Mouse (Mus musculus): ENCODE results near the gene Ugt1a5. TPM values are rescaled to one million over a fixed set of nuclear protein-coding genes. Genes with fewer than 3 reads are reported as not detected.

Ugt1a5 gene
- polyA plus RNA-seq, 1 experiment from 2014 or later = not detected

DNA sequence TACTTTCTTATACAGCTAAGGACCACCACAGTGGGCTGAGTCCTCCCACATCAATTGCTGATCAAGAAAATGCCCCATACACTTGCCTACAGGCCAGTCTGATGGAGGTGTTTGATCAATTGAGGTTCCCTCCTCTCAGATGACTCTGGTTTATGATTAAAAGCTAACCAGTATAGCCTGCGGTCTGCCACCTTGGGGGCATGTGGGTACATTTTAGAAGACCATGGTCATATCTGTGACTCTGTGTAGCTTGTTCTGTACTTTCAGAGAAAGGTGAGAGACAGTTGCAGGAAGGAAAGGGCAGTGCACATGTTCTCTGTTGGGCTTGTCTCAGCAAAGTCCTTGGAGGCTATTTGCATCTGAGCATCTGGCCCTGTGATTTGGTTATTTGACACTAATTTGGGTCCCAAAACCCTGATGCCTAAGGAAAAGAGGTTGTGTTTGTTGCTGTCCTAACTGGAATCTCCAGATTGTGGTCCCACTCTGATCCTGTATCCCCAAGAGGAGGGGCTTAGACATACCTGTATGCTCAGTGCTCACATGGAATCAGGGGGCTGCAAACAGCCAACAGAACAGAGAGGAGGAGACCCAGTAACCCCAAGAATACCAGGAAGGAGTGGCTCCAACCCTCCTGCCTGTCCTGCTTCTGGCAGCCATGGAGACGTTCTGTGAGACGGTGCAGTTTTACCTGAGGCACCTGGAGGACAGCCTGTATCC lies 67.0 kb downstream of the Ugt1a5 start:
- DNase-seq (ENCODE audit: low spot score) = no peak
- Histone ChIP-seq H3K36me3 (replicated peaks; ENCODE audit: control insufficient read depth, insufficient read depth) (no peaks in the 10 kb centered on the region), H3K9me3 (ENCODE audit: control insufficient read depth, low read length) (peaks cover 99% of the 10 kb centered on the region), H3K27me3 (ENCODE audit: control insufficient read depth, insufficient read depth, low read length) (no peaks in the 10 kb centered on the region), H3K4me2 (replicated peaks) (no peak overlapping the region), H3K4me3 (replicated peaks; ENCODE audit: low read length) (no peak overlapping the region), H3K9ac (no peak overlapping the region), H3K4me1 (replicated peaks; ENCODE audit: control insufficient read depth, insufficient read depth, low read length) (no peaks in the 10 kb centered on the region), H3K27ac (no peak overlapping the region)
- ATAC-seq (ENCODE audit: low FRiP score) = no peak
- WGBS = 54% methylated on average over 3 of the region's 3 CpGs

DNA sequence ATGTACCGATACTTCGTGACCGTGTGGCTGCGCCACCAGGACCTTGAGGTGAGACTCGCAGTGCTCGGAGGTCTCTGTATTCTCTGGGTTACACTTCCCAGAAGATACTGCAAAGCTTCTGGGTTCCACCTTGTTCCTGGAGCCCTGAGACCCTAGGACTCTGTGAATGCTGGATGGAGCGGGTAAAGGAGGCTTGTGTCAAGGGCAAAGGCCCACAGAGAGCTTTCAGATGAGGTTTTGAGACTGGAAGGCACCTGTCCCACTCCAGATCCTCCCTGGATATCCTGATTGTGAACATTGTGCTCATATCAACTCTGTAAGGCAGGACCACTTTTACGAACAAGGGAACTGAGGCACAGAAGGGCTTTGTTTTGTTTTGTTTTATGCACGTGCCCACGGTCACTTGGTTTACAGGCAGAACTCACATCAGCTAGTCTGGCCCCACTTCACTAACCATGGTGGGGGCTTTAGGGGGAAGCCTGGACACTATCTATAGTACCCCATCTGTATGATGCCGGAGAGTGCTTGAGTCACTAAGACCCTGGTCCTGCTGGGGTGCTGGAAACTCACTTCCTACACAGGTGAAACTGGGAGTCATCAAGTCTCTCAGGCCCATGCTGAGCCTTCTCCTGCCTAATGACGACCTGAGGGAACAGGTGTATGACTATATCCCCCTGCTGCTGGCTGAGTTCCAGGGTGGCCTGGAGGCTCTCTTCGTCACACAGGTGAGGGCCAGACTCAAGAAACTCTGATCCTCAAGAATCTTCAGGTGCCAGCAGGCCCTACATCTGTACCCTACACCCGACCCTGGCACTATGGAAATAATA lies 67.8 kb downstream of the Ugt1a5 start:
- ATAC-seq (ENCODE audit: low FRiP score) = no peak

GRCm38 (mm10) chr1:88234248-88234610 lies 68.4 kb downstream of the Ugt1a5 start:
- ATAC-seq (ENCODE audit: low FRiP score) (no peak), DNase-seq (ENCODE audit: low spot score) (no peak)
- Histone ChIP-seq H3K4me2 (replicated peaks) (no peak overlapping the region), H3K36me3 (replicated peaks; ENCODE audit: control insufficient read depth, insufficient read depth) (no peaks in the 10 kb centered on the region), H3K27ac (no peak overlapping the region), H3K27me3 (ENCODE audit: control insufficient read depth, insufficient read depth, low read length) (no peaks in the 10 kb centered on the region), H3K9me3 (ENCODE audit: control insufficient read depth, low read length) (peaks cover 99% of the 10 kb centered on the region), H3K4me3 (replicated peaks; ENCODE audit: low read length) (no peak overlapping the region), H3K4me1 (replicated peaks; ENCODE audit: control insufficient read depth, insufficient read depth, low read length) (no peaks in the 10 kb centered on the region), H3K9ac (no peak overlapping the region)
- 71% methylated on average over 4 of the region's 4 CpGs for WGBS

More for the DNA sequence above, 67.8 kb downstream of the Ugt1a5 start:
- Histone ChIP-seq H3K4me3 (replicated peaks; ENCODE audit: low read length) (no peak overlapping the region), H3K4me2 (replicated peaks) (no peak overlapping the region), H3K27ac (no peak overlapping the region), H3K27me3 (ENCODE audit: control insufficient read depth, insufficient read depth, low read length) (no peaks in the 10 kb centered on the region), H3K36me3 (replicated peaks; ENCODE audit: control insufficient read depth, insufficient read depth) (no peaks in the 10 kb centered on the region), H3K9ac (no peak overlapping the region), H3K4me1 (replicated peaks; ENCODE audit: control insufficient read depth, insufficient read depth, low read length) (no peaks in the 10 kb centered on the region), H3K9me3 (ENCODE audit: control insufficient read depth, low read length) (peaks cover 99% of the 10 kb centered on the region)
- 68% methylated on average over 14 of the region's 14 CpGs for WGBS
- DNase-seq (ENCODE audit: low spot score) = no peak

DNA sequence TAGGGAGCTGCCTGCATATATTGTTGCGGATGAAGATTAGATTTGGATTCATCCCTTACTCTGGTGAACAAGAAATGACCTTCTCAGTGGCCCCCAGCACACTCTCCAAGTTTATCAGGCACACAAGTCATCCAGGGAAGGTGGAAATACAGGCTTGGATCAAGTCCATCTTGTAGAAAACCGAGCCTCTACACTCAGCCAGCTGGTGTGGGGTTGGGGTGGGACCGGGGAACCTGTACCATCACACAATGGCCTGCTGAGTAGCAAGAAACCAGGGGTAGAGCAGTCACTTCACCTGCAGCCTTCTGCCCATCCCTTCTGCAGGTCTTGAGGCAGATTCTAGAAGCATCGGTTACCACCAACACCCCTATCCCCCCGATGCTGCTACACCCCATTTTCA lies 68.8 kb downstream of the Ugt1a5 start:
- WGBS = 45% methylated on average over 5 of the region's 5 CpGs
- H3K27me3 ChIP-seq (ENCODE audit: control insufficient read depth, insufficient read depth, low read length) = no peaks in the 10 kb centered on the region
- no peak overlapping the region for H3K9ac ChIP-seq
- H3K4me1 ChIP-seq (replicated peaks; ENCODE audit: control insufficient read depth, insufficient read depth, low read length) = no peaks in the 10 kb centered on the region
- H3K4me3 ChIP-seq (replicated peaks; ENCODE audit: low read length) = no peak overlapping the region
- DNase-seq (ENCODE audit: low spot score) (no peak), ATAC-seq (ENCODE audit: low FRiP score) (no peak)
- H3K9me3 ChIP-seq (ENCODE audit: control insufficient read depth, low read length) = peaks cover 99% of the 10 kb centered on the region
- no peak overlapping the region for H3K4me2 ChIP-seq (replicated peaks)
- no peak overlapping the region for H3K27ac ChIP-seq
- no peaks in the 10 kb centered on the region for H3K36me3 ChIP-seq (replicated peaks; ENCODE audit: control insufficient read depth, insufficient read depth)

DNA sequence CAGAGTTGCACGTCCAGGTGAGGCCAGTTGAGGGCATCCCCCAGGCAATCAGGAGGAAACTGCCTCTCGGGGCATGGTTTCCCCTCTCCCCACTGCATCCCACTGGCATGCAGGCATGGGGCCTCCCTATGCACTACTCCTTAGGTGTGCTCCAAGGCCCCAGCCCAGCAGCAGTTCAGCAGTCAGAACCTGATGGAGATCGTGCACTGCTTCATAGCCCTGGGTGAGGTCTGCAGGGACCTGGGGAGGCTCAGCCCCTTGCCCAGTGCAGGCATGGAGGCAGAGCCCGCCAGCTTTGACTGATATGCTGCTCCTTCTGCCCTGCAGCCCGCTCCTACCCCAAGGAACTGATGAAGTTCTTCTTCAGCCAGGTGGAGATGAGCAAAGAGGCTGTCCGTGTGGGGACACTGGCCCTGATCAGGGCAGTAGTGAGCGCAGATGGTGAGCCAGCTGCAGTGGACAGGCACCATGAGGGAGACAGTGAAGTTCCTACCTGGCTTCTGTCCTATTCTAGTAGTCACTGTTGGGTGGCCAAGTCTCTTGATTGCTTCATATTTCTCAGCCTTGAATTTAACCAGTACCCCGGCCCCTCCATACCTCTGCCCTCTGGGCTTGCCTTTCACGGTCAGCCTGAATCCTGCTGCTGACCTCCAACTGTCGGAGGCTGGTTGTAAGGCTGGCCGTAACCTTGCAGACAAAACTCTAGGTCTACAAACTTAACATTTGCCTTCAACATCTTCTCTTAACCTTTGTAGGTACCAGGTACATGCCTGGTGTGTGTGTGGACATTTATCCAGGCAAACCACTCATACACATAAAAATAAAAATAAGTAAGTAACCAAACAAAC lies 69.5 kb downstream of the Ugt1a5 start:
- Histone ChIP-seq H3K27me3 (ENCODE audit: control insufficient read depth, insufficient read depth, low read length) (no peaks in the 10 kb centered on the region), H3K9ac (no peak overlapping the region), H3K36me3 (replicated peaks; ENCODE audit: control insufficient read depth, insufficient read depth) (no peaks in the 10 kb centered on the region), H3K4me3 (replicated peaks; ENCODE audit: low read length) (no peak overlapping the region), H3K9me3 (ENCODE audit: control insufficient read depth, low read length) (peaks cover 99% of the 10 kb centered on the region), H3K4me1 (replicated peaks; ENCODE audit: control insufficient read depth, insufficient read depth, low read length) (no peaks in the 10 kb centered on the region), H3K27ac (no peak overlapping the region), H3K4me2 (replicated peaks) (no peak overlapping the region)
- DNase-seq (ENCODE audit: low spot score) = no peak
- WGBS = 68% methylated on average over 11 of the region's 11 CpGs
- ATAC-seq (ENCODE audit: low FRiP score) = 0 out of 2 replicates have a peak, but pooled peaks have one; percentile 6

GRCm38 (mm10) chr1:88235894-88236415 lies 70.1 kb downstream of the Ugt1a5 start:
- no peak overlapping the region for H3K4me2 ChIP-seq (replicated peaks)
- H3K4me1 ChIP-seq (replicated peaks; ENCODE audit: control insufficient read depth, insufficient read depth, low read length) = no peaks in the 10 kb centered on the region
- ATAC-seq (ENCODE audit: low FRiP score) (no peak), DNase-seq (ENCODE audit: low spot score) (no peak)
- no peaks in the 10 kb centered on the region for H3K36me3 ChIP-seq (replicated peaks; ENCODE audit: control insufficient read depth, insufficient read depth)
- H3K27me3 ChIP-seq (ENCODE audit: control insufficient read depth, insufficient read depth, low read length) = no peaks in the 10 kb centered on the region
- H3K4me3 ChIP-seq (replicated peaks; ENCODE audit: low read length) = no peak overlapping the region
- no peak overlapping the region for H3K9ac ChIP-seq
- WGBS = 69% methylated on average over 4 of the region's 4 CpGs
- peaks cover 99% of the 10 kb centered on the region for H3K9me3 ChIP-seq (ENCODE audit: control insufficient read depth, low read length)
- H3K27ac ChIP-seq = no peak overlapping the region

- Histone ChIP-seq H3K9ac (no peak overlapping the region), H3K4me1 (replicated peaks; ENCODE audit: control insufficient read depth, insufficient read depth, low read length) (no peaks in the 10 kb centered on the region), H3K9me3 (ENCODE audit: control insufficient read depth, low read length) (peaks cover 99% of the 10 kb centered on the region), H3K27me3 (ENCODE audit: control insufficient read depth, insufficient read depth, low read length) (no peaks in the 10 kb centered on the region), H3K27ac (no peak overlapping the region), H3K4me3 (replicated peaks; ENCODE audit: low read length) (no peak overlapping the region), H3K4me2 (replicated peaks) (no peak overlapping the region), H3K36me3 (replicated peaks; ENCODE audit: control insufficient read depth, insufficient read depth) (no peaks in the 10 kb centered on the region)
- ATAC-seq (ENCODE audit: low FRiP score) = no peak
- no peak for DNase-seq (ENCODE audit: low spot score)
- 80% methylated on average over 5 of the region's 5 CpGs for WGBS
Observed at GRCm38 (mm10) chr1:88237311-88237710, 71.5 kb downstream of the Ugt1a5 start.

GRCm38 (mm10) chr1:88238771-88239170 lies 73.0 kb downstream of the Ugt1a5 start:
- no peak overlapping the region for H3K4me3 ChIP-seq (replicated peaks; ENCODE audit: low read length)
- no peak overlapping the region for H3K4me2 ChIP-seq (replicated peaks)
- no peaks in the 10 kb centered on the region for H3K4me1 ChIP-seq (replicated peaks; ENCODE audit: control insufficient read depth, insufficient read depth, low read length)
- ATAC-seq (ENCODE audit: low FRiP score) (no peak; the same call in 1 of the 2 replicates), DNase-seq (ENCODE audit: low spot score) (no peak)
- H3K9ac ChIP-seq = no peak overlapping the region
- WGBS = 78% methylated on average over 6 of the region's 6 CpGs
- H3K36me3 ChIP-seq (replicated peaks; ENCODE audit: control insufficient read depth, insufficient read depth) = no peaks in the 10 kb centered on the region
- H3K27ac ChIP-seq = no peak overlapping the region
- no peaks in the 10 kb centered on the region for H3K27me3 ChIP-seq (ENCODE audit: control insufficient read depth, insufficient read depth, low read length)
- H3K9me3 ChIP-seq (ENCODE audit: control insufficient read depth, low read length) = peaks cover 99% of the 10 kb centered on the region

DNA sequence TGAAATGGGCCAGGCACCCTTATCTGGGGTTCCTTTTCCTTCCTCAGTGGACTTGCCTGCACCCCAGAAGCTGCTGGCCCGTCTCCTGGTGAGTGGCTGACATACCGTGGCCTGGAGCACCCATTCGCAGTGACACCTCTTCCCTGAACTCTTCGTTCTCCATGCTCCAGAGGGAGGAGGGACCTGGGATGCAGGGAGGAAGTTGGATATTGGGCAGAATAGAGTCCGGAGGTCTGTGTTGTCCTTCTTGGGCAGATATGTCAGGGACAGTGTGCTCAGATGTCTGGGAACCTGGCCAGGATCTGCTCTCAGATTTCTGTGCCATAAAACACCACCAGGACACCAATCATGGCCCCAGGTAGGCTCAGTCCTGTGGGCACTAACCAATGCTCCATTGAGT lies 74.3 kb downstream of the Ugt1a5 start:
- H3K27ac ChIP-seq = no peak overlapping the region
- no peak overlapping the region for H3K9ac ChIP-seq
- H3K36me3 ChIP-seq (replicated peaks; ENCODE audit: control insufficient read depth, insufficient read depth) = no peaks in the 10 kb centered on the region
- no peak overlapping the region for H3K4me3 ChIP-seq (replicated peaks; ENCODE audit: low read length)
- 75% methylated on average over 5 of the region's 5 CpGs for WGBS
- H3K4me1 ChIP-seq (replicated peaks; ENCODE audit: control insufficient read depth, insufficient read depth, low read length) = no peaks in the 10 kb centered on the region
- no peak overlapping the region for H3K4me2 ChIP-seq (replicated peaks)
- DNase-seq (ENCODE audit: low spot score) (no peak), ATAC-seq (ENCODE audit: low FRiP score) (no peak)
- peaks cover 99% of the 10 kb centered on the region for H3K9me3 ChIP-seq (ENCODE audit: control insufficient read depth, low read length)
- no peaks in the 10 kb centered on the region for H3K27me3 ChIP-seq (ENCODE audit: control insufficient read depth, insufficient read depth, low read length)
